ENCODE assay signal across 19 mouse cellular contexts in genomic region chr2:31101285-31101684, GRCm38 (mm10). TPM values are rescaled to one million over a fixed set of nuclear protein-coding genes. Genes with fewer than 3 reads are reported as not detected.
A peak's percentile ranks its signal among the peaks of the same experiment; 100 is the strongest.
DNase-seq lines count a peak whose midpoint lies in the region; ATAC-seq and TF ChIP-seq lines count a peak whose summit lies in the region.
"Had no signal": no experiment of that assay in that cellular context is flagged by ENCODE, and none has a peak within 500 bp of the region (broad histone marks: within the 10 kb centered on the region; RNA-seq: fewer than 3 reads in every experiment).

No protein-coding gene starts in this region.

- H3K27ac ChIP-seq in gastrocnemius, adult 2 months: peak overlapping the region; percentile 49; the same call in 1 of the 2 replicates
- H3K27ac ChIP-seq in heart, embryonic 16.5 days (ENCODE audit: low read length): 0 out of 2 replicates have a peak overlapping the region, but pooled peaks have one; percentile 35
- 0 out of 2 replicates have a peak overlapping the region, but pooled peaks have one; percentile 20 for H3K27ac ChIP-seq in midbrain, embryonic 15.5 days
- no peak overlapping the region for H3K27ac ChIP-seq in midbrain, embryonic 16.5 days (ENCODE audit: low read length)
- H3K27ac ChIP-seq in forebrain, embryonic 15.5 days (replicated peaks): no peak overlapping the region
- H3K27ac ChIP-seq: hindbrain, embryonic 13.5 days; liver, embryonic 15.5 days had no signal

- H3K4me2 ChIP-seq in heart, embryonic 16.5 days (ENCODE audit: low read depth, low read length): no peak overlapping the region
- H3K4me2 ChIP-seq in midbrain, embryonic 15.5 days: no peak overlapping the region
- H3K4me2 ChIP-seq in midbrain, embryonic 16.5 days (ENCODE audit: low read length): no peak overlapping the region
- H3K4me2 ChIP-seq in forebrain, embryonic 15.5 days (replicated peaks): no peak overlapping the region
- H3K4me2 ChIP-seq: hindbrain, embryonic 13.5 days; liver, embryonic 15.5 days had no signal

- H3K27me3 ChIP-seq in heart, embryonic 16.5 days (ENCODE audit: control insufficient read depth, insufficient read depth, low read length): no peaks in the 10 kb centered on the region
- no peaks in the 10 kb centered on the region for H3K27me3 ChIP-seq in midbrain, embryonic 15.5 days (replicated peaks)
- H3K27me3 ChIP-seq in midbrain, embryonic 16.5 days (ENCODE audit: control insufficient read depth, insufficient read depth, low read depth, low read length): no peaks in the 10 kb centered on the region
- no peaks in the 10 kb centered on the region for H3K27me3 ChIP-seq in forebrain, embryonic 15.5 days
- H3K27me3 ChIP-seq: hindbrain, embryonic 13.5 days; liver, embryonic 15.5 days had no signal

- peaks cover 10% of the 10 kb centered on the region for H3K4me1 ChIP-seq in heart, embryonic 16.5 days (ENCODE audit: control insufficient read depth, insufficient read depth, low read length)
- no peaks in the 10 kb centered on the region; the same call in 1 of the 2 replicates for H3K4me1 ChIP-seq in midbrain, embryonic 15.5 days
- H3K4me1 ChIP-seq in midbrain, embryonic 16.5 days (ENCODE audit: control insufficient read depth, insufficient read depth, low read length): no peaks in the 10 kb centered on the region
- H3K4me1 ChIP-seq in forebrain, embryonic 15.5 days: peaks cover 2% of the 10 kb centered on the region

- no peak overlapping the region for H3K9ac ChIP-seq in heart, embryonic 16.5 days (ENCODE audit: low read length)
- no peak overlapping the region for H3K9ac ChIP-seq in midbrain, embryonic 15.5 days
- H3K9ac ChIP-seq in midbrain, embryonic 16.5 days (ENCODE audit: low read depth, low read length): no peak overlapping the region
- no peak overlapping the region for H3K9ac ChIP-seq in forebrain, embryonic 15.5 days (replicated peaks)
- H3K9ac ChIP-seq: hindbrain, embryonic 13.5 days; liver, embryonic 15.5 days had no signal

- peaks cover 7% of the 10 kb centered on the region for H3K36me3 ChIP-seq in heart, embryonic 16.5 days (ENCODE audit: control insufficient read depth, insufficient read depth)
- H3K36me3 ChIP-seq in midbrain, embryonic 15.5 days (replicated peaks): no peaks in the 10 kb centered on the region
- H3K36me3 ChIP-seq in midbrain, embryonic 16.5 days (ENCODE audit: control insufficient read depth, insufficient read depth, low read length): no peaks in the 10 kb centered on the region
- no peaks in the 10 kb centered on the region for H3K36me3 ChIP-seq in forebrain, embryonic 15.5 days

- H3K9me3 ChIP-seq in heart, embryonic 16.5 days (replicated peaks; ENCODE audit: control insufficient read depth, low read length): no peaks in the 10 kb centered on the region; the same call in 1 of the 2 replicates
- no peaks in the 10 kb centered on the region for H3K9me3 ChIP-seq in midbrain, embryonic 15.5 days
- H3K9me3 ChIP-seq in midbrain, embryonic 16.5 days (replicated peaks; ENCODE audit: control insufficient read depth, low read length, poor library complexity, severe bottlenecking): no peaks in the 10 kb centered on the region
- H3K9me3 ChIP-seq in forebrain, embryonic 15.5 days: no peaks in the 10 kb centered on the region
- H3K9me3 ChIP-seq: hindbrain, embryonic 13.5 days; liver, embryonic 15.5 days had no signal

- DNase-seq in gastrocnemius, adult 2 months: no peak
- no peak for DNase-seq in gastrocnemius, postnatal 4 days (ENCODE audit: low spot score in 2 of 2)
- no peak for DNase-seq in heart, adult 9 months (ENCODE audit: low spot score in 2 of 2)
- DNase-seq in yolk sac, embryonic 10.5 days (ENCODE audit: low spot score): peak; percentile 27
- DNase-seq: adrenal gland, adult 8-10 months; cerebellum, postnatal 14 days; gastrocnemius, postnatal 25 days; kidney, adult 11 months; kidney, postnatal 25 days; midbrain, embryonic 14.5 days; right cerebral cortex, adult 18-20 months; spleen, adult 18-20 months; thymus, postnatal 4 days had no signal

- H3K4me3 ChIP-seq in gastrocnemius, adult 2 months: no peak overlapping the region
- no peak overlapping the region for H3K4me3 ChIP-seq in heart, embryonic 16.5 days (ENCODE audit: low read length)
- no peak overlapping the region for H3K4me3 ChIP-seq in midbrain, embryonic 15.5 days
- no peak overlapping the region for H3K4me3 ChIP-seq in midbrain, embryonic 16.5 days (ENCODE audit: low read depth, low read length)
- H3K4me3 ChIP-seq in forebrain, embryonic 15.5 days: no peak overlapping the region
- H3K4me3 ChIP-seq: hindbrain, embryonic 13.5 days; liver, embryonic 15.5 days had no signal

- no peak for TF ChIP-seq CTCF in gastrocnemius, adult 2 months (IDR thresholded peaks at IDR 0.05)

- 46% methylated on average over 3 of the region's 3 CpGs for WGBS in heart, embryonic 16.5 days
- 97% methylated on average over 3 of the region's 3 CpGs for WGBS in midbrain, embryonic 15.5 days
- WGBS in midbrain, embryonic 16.5 days: 90% methylated on average over 3 of the region's 3 CpGs
- WGBS in forebrain, embryonic 15.5 days: 93% methylated on average over 3 of the region's 3 CpGs

- intact Hi-C loops in gastrocnemius, adult 2 months (cut with DNase I): no loop called here

- ATAC-seq in heart, embryonic 16.5 days (replicated peaks; ENCODE audit: extremely low read depth, insufficient read depth, low FRiP score): no peak
- ATAC-seq in midbrain, embryonic 15.5 days (replicated peaks): no peak
- ATAC-seq in midbrain, embryonic 16.5 days: no peak
- no peak for ATAC-seq in forebrain, embryonic 15.5 days (replicated peaks)

RNA-seq across cellular contexts. Expression of gene Fnbp1, which starts 40.5 kb away (rescaled TPM):
- total RNA-seq in gastrocnemius, adult 2 months (2021): 10 to 100 TPM in 1 of 2 experiments, 1 to 10 TPM in 1; 7.9 to 13.2 TPM
- total RNA-seq in gastrocnemius, postnatal 4 days (2021): 10 to 100 TPM; 33.8 to 37.3 TPM
- polyA plus RNA-seq in heart, embryonic 16.5 days (2015; fragmentation: Nextera tagmentation; extraction: Ambion mirVana): 20.3 and 23.7 TPM in 2 replicates
- 29.6 and 29.7 TPM in 2 replicates for polyA plus RNA-seq in midbrain, embryonic 15.5 days (2015; fragmentation: Nextera tagmentation; extraction: Ambion mirVana)
- polyA plus RNA-seq in midbrain, embryonic 16.5 days (2015; fragmentation: Nextera tagmentation; extraction: Ambion mirVana): 31.5 and 33.2 TPM in 2 replicates
- polyA plus RNA-seq in forebrain, embryonic 15.5 days (2015; fragmentation: Nextera tagmentation; extraction: Ambion mirVana): 16.5 and 19.4 TPM in 2 replicates

RNA-seq across cellular contexts. Expression of gene Gpr107, which starts 50.8 kb away (rescaled TPM):
- 10 to 100 TPM; 24.5 to 29.0 TPM for total RNA-seq in gastrocnemius, adult 2 months (2021)
- 10 to 100 TPM; 43.2 to 46.0 TPM for total RNA-seq in gastrocnemius, postnatal 4 days (2021)
- 29.9 and 31.6 TPM in 2 replicates for polyA plus RNA-seq in heart, embryonic 16.5 days (2015; fragmentation: Nextera tagmentation; extraction: Ambion mirVana)
- polyA plus RNA-seq in midbrain, embryonic 15.5 days (2015; fragmentation: Nextera tagmentation; extraction: Ambion mirVana): 39.6 and 41.0 TPM in 2 replicates
- 34.9 and 43.6 TPM in 2 replicates for polyA plus RNA-seq in midbrain, embryonic 16.5 days (2015; fragmentation: Nextera tagmentation; extraction: Ambion mirVana)
- polyA plus RNA-seq in forebrain, embryonic 15.5 days (2015; fragmentation: Nextera tagmentation; extraction: Ambion mirVana): 36.7 and 37.3 TPM in 2 replicates

Comparison
In these comparisons a context has a peak if more than half of its experiments do, and no peak if none do; other contexts are left out.
1. H3K27ac ChIP-seq: peak in gastrocnemius, adult 2 months (single experiment), heart, embryonic 16.5 days (single experiment) and midbrain, embryonic 15.5 days (single experiment); none in midbrain, embryonic 16.5 days (single experiment) and forebrain, embryonic 15.5 days (single experiment).